Mouse (Mus musculus) embryo, embryonic 10.5 days (tissue): ENCODE data around the gene Glmp.
A peak's percentile ranks its signal among the peaks of the same experiment; 100 is the strongest.
"Not testable (repeated sequence)": the region's sequence is repeated elsewhere in the genome, so short reads cannot be mapped to it uniquely, and the experiment has no call there.

ENCODE experiments used
- DNase-seq: peaks from one replicate; pipeline ENCODE4 v3.0.0-alpha.2; 2015; ENCODE audit warnings: low spot score

Glmp gene

DNA sequence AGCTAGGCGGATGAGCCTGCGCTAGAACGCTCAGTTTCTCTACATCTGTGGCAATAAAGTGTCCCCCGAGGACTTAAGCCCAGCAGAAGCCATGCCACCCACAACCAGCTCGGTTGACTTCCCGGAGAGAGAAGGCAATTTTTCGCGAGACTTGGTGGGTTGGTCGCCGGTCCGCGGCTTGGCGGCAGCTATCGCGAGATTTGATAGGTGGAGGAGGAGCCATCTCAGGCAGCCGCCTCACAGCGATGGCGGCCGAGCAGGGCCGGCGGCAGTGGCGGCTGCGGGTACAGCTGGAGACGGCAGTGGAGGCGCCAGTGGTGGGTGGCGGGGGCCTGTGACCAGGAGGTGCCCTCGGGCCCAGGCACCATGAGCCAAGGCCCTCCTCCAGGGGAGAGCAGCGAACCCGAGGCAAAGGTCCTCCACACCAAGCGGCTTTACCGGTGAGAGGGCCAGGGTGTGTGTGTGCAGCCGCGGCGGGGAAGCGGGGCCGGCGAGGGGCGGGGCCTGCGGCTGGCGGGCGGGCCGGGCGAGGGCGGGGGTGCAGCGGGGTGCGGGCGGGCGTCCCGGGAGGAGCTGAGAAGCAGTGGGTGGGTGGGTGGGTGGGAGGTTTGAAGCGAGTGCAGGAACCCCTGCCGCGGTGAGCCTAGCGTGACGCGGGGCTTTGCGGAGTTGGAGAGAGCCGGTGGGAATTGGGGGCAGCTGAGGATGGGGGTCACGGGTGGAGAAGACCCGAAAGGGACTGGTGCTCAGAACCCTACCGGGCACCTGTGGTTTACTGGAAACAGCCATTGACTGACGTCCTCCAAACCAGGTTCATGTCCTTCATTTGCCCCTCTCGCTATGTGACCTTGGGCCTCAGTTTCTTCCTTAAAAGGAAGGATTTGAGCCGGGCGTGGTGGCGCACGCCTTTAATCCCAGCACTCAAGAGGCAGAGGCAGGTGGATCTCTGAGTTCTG lies 11.5 kb downstream of the Glmp start, which contains the start of the genes Tmem79 and Smg5:
TSS of gene Tmem79 (minus strand) at position 91 of the 956 bp plus-strand sequence.
TSS of gene Smg5 (plus strand) at position 203 of the 956 bp plus-strand sequence.
- peak; percentile 97 for DNase-seq

DNA sequence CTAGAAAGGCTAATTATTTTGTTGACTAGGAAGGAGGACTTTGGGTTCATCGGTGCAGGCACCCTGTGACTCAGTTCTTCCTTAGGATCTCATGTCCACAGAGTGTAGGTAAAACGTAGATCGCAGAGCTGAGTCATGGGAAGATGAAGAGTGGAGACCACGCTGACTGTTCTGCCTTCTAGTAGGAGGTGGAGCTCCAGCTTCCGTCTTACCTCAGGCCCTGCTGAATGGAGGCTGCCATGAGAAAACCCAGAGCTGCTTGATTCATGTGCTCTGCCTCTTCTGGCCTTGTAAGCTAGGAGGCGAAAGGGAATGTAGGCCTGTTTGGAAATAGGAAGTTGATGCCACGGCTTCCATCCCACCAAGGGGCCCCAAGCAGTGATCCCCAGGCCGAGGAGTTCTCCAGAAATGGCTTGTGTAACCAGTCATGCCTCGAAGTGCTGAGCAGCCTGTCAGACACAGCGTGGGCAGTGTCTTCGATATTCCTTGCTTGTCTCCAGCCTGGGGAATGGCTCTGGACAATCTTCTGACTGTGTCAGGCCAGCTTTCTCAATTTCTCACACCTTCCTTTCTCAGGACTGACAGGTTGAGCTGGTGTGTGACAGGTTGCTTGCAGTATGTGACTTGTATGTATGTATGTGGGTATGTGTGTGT lies 12.7 kb downstream of the Glmp start:
- DNase-seq: no peak

DNA sequence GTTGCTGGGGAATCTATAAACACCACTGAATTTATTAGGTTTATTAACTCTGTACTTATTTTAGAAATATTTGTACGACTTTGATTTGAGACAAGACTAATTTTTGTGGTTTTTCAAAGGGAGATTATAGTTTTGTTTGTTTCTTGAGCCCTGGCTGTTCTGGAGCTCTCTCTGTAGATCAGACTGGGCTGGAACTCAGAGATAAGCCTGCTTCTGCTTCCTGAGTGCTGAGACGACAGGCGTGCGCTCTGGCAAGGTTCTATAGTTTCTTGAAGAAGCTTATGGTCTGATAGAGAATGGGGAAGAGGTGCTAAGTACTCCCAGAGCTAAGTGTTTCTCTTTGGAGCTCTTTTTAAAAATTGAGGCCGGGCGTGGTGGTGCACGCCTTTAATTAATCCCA lies 13.5 kb downstream of the Glmp start:
- no peak for DNase-seq

DNA sequence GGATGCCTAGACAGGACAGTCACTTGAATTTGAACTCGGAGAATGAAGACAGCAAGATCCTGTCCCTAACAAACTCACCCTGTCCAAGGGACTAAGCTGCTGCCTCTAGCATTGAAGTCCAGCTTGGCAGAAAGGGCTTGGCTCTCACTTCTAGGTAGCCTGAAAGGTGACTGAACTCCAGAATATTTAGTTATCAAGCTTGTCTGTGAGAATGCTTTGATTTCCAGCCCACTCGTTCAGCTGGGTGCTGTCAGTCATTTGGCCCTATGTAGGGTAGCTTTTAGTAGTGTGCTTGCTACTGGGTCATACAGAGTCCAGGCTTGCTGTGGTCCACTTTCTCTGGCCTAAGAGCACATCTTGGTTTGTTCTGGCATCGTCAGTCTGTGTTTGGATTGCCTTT lies 14.2 kb downstream of the Glmp start:
- no peak for DNase-seq

DNA sequence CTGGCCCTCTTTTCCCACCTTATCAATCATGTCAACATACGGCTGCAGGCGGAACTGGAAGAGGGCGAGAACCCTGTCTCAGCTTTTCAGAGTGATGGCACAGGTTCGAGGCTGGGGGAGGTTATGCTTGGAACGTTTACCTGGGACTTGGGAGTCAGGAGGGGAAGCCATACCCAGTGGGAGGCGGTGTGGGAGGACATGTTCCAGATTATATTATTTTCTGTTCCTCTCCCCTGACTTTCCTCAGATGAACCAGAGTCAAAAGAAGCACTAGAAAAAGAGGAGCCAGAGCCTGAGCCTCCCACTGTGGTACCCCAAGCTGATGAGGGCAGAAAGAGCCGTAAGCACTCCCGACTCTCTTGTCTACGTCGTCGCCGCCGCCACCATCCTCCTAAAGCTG lies 25.9 kb downstream of the Glmp start:
- DNase-seq: no peak

DNA sequence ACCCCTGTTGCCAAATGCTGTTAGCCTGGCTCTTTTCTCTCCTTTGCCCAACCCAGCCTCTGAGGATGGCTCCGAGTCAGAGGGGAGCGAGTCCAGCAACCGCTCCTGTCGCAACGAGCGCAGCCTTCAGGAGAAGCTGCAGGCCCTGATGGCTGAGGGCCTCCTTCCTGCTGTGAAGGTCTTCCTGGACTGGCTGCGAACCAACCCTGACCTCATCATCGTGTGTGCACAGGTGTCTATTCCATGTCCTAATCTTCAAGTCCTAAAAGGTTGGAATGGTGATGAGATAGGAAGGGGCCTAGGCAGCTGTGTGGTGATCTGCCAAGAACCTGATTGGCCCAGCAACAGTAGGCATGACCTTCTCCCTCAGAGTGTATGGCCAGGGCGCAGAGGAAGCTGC lies 28.1 kb downstream of the Glmp start:
- no peak for DNase-seq

DNA sequence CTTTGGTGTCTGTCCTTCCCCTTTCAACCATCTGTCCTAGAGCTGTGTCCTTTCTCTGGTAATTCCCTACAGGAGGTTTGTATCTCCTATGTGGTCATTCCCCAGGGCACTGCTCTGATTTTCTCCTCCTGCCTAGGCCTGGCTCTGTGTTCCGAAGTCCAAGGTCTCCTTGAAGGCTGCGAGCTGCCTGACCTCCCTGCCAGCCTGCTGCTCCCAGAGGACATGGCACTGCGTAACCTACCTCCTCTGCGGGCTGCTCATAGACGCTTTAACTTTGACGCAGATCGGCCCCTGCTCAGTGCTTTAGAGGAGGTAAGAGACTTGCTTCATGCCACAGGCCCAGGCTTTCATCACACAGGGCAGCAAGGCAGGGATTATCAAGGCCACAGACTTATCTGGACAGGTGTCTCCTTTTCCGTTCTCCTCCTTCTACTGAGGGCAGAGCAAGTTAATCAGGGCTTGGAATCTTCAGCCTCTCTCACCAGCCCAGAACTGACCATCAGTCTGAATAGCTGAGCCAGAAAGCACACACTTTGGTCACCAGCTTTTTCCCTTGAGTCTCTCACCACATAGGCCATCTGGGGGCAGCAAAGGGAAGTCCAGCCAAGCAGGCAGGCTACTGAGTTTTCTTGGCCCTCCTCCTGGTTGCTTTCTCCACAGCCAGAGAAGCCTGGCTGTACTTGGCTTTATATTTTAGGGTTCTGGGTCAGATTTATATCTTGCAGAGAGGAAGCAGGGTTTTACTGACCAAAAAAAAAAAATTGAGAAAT lies 29.8 kb downstream of the Glmp start:
- no peak for DNase-seq

DNA sequence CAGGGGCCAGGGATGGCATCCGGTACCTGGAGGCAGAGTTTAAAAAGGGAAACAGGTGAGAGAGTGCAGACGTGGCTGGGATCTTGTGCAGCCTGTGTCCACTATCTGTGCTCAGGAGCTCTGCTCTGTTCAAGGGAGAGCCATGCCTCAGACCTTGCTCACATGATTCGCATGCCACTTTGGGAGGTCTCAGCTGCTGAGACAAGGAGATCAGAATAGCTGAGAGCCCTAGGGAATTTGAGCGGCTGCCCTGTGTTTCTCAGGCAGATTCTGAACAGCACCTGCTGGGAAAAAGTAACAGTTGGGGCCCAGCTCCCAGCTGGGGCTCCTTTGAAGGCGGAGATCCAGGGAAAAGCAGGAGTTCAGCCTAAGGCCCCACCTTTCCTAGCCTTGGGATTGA lies 34.8 kb downstream of the Glmp start:
- no peak for DNase-seq

DNA sequence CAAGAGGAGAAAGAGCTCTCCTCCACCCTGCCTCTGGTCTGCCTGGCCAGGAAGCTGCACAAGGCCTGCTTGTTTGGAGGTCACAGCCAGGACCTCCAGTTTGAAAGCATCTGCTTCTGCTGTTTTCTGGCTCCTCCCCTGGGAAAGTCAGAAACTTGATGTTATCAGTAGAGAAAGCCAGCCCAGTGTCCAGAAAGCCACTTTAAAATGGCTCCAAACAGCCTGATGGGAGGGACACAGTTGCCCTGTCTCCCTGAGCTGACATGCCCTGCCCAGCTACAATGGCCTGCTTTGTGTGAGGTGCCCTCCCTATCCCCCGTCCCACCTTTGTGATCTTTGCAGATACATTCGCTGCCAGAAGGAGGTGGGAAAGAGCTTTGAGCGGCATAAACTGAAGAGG lies 35.2 kb downstream of the Glmp start:
- DNase-seq: no peak

DNA sequence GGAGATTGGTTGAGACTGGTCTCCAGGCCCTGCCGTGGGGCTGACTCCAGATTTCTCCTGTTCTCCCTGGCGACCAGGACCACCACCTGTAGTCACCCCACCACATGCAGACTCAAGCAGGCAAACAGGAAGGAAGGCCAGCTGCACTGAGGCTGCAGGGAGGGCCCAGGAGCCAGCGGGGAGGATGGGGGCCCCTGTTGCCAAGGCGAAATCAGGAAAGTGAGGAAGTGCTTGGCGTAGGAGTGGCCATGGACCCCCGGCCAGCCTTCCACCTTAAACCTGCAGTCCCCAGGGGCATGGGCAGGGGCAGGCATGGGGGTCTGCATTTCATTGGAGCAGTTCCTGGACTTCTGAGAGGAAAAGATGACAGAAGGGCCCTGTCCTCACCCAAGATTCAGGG lies 36.3 kb downstream of the Glmp start:
- no peak for DNase-seq

DNA sequence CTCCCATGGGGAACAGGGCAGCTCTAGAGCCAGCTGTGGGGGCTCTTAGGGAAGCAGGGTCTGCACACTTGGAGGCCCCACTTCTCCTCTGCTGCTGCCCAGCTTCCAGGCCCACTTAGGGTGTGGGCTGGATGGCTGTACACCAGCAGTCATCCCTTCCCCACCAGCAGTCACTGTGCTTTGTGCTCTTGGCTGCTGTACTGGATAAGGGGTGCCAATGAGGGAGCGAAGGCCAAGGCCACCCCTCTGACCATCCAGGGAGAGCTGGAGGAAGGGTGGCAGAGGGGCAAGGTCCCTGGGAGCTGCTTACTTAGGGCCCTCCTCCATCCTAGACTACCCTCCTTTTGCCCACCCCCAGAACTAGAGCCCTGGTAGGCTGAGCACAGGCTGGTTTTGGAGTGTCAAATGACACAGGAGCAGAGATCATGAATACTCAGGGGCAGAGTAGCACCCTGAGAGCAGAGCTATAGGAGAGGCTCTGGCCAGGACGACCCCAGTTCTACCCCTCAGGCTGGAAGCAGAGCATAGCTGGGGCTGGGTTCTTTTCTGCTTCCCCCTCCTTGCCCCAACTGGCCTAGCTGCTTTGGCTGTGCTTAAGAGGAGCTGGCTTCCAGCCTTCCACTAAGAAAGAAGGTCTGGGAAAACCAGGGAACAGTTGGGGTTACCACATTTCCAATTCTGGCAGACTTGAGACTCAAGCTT lies 36.9 kb downstream of the Glmp start:
- no peak for DNase-seq

DNA sequence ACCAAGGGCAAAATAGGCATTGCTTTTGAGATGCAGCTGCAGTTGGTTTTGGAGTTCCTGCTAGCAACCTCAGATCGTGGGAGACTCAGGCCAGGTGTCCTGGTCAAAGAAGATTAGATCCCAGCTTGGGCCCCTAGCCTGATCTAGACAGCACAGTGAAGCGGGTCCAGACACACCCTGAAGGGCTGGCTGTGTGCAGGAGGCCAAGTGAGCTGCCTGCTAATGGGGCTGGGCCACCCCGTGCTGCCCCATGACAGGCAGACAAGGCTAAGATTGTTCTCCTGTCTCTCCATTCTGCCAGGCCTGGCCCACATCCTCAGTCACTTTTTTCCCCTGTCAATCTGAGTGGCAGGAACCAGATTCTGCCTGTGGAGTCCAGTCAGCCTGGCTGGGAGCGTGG lies 38.9 kb downstream of the Glmp start:
- DNase-seq: no peak

DNA sequence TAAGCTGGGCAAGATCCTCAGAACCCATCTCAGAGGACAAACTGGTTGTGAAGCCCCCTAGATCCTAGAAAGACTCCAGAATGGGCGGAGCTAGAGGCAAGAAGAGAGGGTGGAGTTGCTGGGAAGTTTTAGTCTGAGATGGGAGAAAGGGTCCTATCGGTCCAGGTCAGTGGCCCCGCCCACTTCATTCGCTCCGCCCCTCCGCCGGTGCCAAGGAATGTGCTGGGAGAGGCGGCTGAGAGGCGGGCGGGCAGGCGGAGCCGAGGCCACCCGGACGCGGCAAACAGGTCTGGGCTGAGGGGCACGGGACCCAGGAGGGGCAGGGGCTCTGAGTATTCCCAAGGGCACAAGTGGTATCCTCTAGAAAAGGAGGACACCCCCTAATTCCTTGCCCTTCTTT lies 39.5 kb downstream of the Glmp start, which contains the start of gene Paqr6:
TSS of gene Paqr6 (plus strand) at position 248 of the 400 bp plus-strand sequence.
- peak; percentile 65 for DNase-seq

DNA sequence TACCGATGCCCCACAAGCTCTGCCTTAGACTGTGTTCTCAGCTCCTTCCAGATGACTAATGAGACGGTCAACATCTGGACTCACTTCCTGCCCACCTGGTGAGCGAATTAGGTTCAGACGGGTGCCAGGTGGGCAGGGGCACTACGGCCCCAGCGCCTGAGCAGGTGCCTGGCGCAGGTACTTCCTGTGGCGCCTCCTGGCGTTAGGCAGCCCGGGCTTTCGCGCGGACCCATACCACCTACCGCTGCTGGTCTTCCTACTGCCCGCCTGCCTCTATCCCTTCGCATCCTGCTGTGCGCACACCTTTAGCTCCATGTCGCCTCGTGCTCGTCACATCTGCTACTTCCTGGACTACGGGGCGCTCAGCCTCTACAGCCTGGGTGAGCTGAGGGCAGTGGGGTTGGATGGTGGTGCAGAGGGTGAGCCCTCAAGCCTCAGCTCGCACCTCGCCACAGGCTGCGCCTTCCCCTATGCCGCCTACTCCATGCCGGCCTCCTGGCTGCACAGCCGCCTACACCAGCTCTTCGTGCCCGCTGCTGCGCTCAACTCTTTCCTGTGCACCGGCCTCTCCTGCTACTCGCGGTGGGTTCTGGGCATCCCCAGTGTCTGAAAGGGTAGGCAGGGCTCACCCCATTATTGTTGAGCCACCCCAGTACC lies 41.0 kb downstream of the Glmp start:
- DNase-seq: no peak

DNA sequence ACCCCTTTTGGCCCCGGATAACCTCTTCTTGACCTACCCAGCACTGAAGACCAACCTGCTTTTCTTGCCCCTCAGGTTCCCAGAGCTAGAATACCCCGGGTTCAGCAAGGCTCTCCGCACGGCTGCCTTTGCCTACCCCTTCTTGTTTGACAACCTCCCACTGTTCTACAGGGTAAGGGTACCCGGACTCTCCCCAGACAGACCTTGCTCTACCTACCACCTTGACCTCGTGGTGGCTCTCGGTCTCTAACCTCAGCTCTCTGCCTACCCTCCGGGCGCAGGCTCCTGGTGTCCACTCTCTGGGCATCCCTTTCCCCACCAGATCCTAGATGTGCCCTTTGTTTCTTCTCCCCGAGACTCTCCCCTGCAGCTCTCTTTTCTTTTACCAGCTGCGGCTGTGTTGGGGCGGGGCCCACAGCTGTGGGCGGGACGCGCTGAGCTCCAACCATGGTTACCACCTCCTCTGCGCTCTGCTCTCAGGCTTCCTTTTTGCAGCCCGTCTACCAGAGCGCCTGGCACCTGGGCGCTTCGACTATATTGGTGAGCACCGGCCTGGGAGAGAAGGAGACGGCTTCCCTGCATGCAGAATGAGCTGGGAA lies 42.1 kb downstream of the Glmp start:
- peak; percentile 30 for DNase-seq

DNA sequence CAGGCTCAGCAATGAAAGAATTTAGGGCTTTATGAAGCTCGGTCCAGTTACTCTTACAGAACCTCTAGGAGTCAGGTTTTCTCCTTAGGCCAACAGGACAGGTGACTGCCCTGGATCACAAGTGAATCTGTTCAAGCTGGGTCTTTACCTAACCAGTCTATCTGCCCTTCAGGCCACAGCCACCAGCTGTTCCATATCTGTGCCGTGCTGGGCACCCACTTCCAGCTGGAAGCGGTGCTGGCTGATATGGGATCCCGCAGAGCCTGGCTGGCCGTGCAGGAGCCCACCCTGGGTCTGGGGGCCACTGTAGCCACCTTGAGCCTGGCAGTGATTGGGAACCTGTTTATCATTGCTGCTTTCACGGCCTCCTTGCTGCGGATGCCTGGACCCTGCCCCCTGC lies 42.7 kb downstream of the Glmp start:
- DNase-seq: not testable (repeated sequence)

DNA sequence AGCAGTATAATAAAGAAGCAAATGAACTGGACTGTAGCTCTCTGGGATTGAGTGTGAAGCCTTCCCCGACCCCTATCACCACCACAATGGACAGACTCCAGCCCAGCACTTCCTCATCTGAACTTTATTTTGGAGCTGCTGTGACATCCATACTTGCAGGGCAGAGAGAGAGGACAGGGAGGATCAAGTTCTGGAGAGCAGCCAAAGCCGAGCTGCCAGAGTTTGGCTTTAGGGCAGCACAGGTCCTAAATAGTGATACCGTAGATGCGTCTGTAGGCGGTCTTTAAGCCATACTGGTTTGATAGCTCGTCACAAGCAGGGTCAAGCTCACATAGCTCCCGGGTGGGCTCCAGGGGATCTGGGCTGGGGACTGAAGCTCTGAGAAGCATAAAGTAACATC lies 43.7 kb downstream of the Glmp start:
- not testable (repeated sequence) for DNase-seq

DNA sequence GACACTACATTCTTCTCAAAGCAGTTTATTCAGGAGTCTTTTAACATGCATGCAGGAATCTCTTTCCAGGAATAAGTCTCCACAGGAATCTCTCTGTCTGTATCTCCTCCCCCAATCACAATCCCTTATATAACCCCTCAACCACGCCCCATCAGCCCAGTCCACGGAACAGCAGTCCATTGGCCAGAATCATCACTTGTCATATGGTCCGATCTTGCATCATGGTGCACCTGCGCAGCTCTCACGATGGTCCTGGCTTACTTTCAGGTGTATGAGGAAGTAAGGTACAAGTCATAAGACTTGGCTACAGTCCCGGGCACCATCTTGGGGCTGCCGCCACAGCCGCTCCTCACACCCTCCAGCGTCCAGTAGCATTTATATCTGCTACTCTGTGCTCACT lies 47.8 kb downstream of the Glmp start, which contains the start of gene Bglap3:
TSS of gene Bglap3 (minus strand) at position 101 of the 400 bp plus-strand sequence.
- DNase-seq: not testable (repeated sequence)

DNA sequence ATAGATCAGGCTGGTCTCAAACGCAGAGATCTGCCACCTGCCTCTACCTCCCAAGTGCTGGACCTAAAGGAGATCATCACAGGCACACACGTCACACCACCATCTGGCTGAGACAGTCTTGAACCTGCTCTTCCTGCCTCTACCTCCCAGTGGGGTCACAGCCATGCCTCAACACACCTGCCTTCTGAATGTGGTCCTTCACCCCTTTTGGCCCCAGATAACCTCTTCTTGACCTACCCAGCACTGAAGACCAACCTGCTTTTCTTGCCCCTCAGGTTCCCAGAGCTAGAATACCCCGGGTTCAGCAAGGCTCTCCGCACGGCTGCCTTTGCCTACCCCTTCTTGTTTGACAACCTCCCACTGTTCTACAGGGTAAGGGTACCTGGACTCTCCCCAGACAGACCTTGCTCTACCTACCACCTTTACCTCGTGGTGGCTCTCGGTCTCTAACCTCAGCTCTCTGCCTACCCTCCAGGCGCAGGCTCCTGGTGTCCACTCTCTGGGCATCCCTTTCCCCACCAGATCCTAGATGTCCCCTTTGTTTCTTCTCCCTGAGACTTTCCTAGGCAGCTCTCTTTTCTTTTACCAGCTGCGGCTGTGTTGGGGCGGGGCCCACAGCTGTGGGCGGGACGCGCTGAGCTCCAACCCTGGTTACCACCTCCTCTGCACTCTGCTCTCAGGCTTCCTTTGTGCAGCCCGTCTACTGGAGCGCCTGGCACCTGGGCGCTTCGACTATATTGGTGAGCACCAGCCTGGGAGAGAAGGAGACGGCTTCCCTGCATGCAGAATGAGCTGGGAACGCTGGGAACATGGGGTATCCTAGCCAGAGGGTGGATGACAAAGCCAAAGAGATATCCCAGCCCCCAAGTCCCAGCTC lies 51.2 kb downstream of the Glmp start:
- peak; percentile 65 for DNase-seq

DNA sequence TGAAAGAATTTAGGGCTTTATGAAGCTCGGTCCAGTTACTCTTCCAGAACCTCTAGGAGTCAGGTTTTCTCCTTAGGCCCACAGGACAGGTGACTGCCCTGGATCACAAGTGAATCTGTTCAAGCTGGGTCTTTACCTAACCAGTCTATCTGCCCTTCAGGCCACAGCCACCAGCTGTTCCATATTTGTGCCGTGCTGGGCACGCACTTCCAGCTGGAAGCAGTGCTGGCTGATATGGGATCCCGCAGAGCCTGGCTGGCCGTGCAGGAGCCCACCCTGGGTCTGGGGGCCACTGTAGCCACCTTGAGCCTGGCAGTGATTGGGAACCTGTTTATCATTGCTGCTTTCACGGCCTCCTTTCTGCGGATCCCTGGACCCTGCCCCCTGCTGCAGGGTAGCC lies 51.8 kb downstream of the Glmp start:
- not testable (repeated sequence) for DNase-seq
